Mouse (Mus musculus) T-helper 2 cell (primary cell): ENCODE data around the gene Rnf10.

Experiments
- in situ Hi-C: fragments of 300-600 bp; cut with MboI, MseI; formaldehyde crosslinking; loops from one replicate; pipeline ENCODE4 v1.15.1; 2025; ENCODE audit warnings: high pct_unique_total_duplicates

Rnf10 gene

GRCm38 (mm10) chr5:115275998-115276397, 3.3 kb upstream of the Rnf10 start:
- in situ Hi-C loops: loop anchor here (5.0 kb wide), 1 partner anchor 71 kb away; the partner anchor contains the start of gene Cox6a1

- in situ Hi-C loops: loop anchor here (5.0 kb wide), 1 partner anchor 73 kb away; the partner anchor contains the start of gene Cox6a1
These were observed 2.1 kb upstream of the Rnf10 start for GRCm38 (mm10) chr5:115274771-115275170.

- in situ Hi-C loops: no loop called here
These were observed 1.7 kb upstream of the Rnf10 start for GRCm38 (mm10) chr5:115274353-115274752.

GRCm38 (mm10) chr5:115273549-115274135, 944 bp upstream of the Rnf10 start:
- in situ Hi-C loops: no loop called here

GRCm38 (mm10) chr5:115271931-115272811, 527 bp downstream of the Rnf10 start:
- in situ Hi-C loops: no loop called here

GRCm38 (mm10) chr5:115269969-115270368, 2.7 kb downstream of the Rnf10 start:
- in situ Hi-C loops: no loop called here

GRCm38 (mm10) chr5:115268266-115268665, 4.4 kb downstream of the Rnf10 start:
- in situ Hi-C loops: no loop called here

- in situ Hi-C loops: no loop called here
These were observed 5.1 kb downstream of the Rnf10 start for GRCm38 (mm10) chr5:115267469-115268045.

GRCm38 (mm10) chr5:115266787-115267468, 5.8 kb downstream of the Rnf10 start:
- in situ Hi-C loops: no loop called here

GRCm38 (mm10) chr5:115266340-115266739, 6.4 kb downstream of the Rnf10 start:
- in situ Hi-C loops: no loop called here

GRCm38 (mm10) chr5:115262502-115263291, 10.0 kb downstream of the Rnf10 start:
- in situ Hi-C loops: no loop called here

- in situ Hi-C loops: no loop called here
These were observed 10.8 kb downstream of the Rnf10 start for GRCm38 (mm10) chr5:115261880-115262279.

- in situ Hi-C loops: no loop called here
These were observed 11.6 kb downstream of the Rnf10 start for GRCm38 (mm10) chr5:115261141-115261540.

GRCm38 (mm10) chr5:115260356-115260755, 12.3 kb downstream of the Rnf10 start:
- in situ Hi-C loops: no loop called here

- in situ Hi-C loops: no loop called here
These were observed 15.7 kb downstream of the Rnf10 start for GRCm38 (mm10) chr5:115256909-115257546.

GRCm38 (mm10) chr5:115255472-115255871, 17.2 kb downstream of the Rnf10 start:
- in situ Hi-C loops: no loop called here

GRCm38 (mm10) chr5:115240191-115240590, 32.5 kb downstream of the Rnf10 start:
- in situ Hi-C loops: no loop called here

GRCm38 (mm10) chr5:115238729-115239195, 33.9 kb downstream of the Rnf10 start:
- in situ Hi-C loops: loop anchor here (5.0 kb wide), 3 partner anchors 71 to 261 kb away; no protein-coding TSS in a partner anchor

- in situ Hi-C loops: loop anchor here (5.0 kb wide), 3 partner anchors 71 to 261 kb away; no protein-coding TSS in a partner anchor
These were observed 34.6 kb downstream of the Rnf10 start for GRCm38 (mm10) chr5:115237803-115238728.
